Mouse (Mus musculus): ENCODE data around the gene Usp32.

Gene Usp32

GRCm38 (mm10) chr11:84960291-84960690 is 179.7 kb downstream of the Usp32 start:
- in situ Hi-C loops (cut with MboI; ENCODE audit: low pct_unique_long_range_greater_than_20kb in 1 of 2, low sequenced_read_pairs in 2 of 2, unreplicated experiment in 1 of 2), result no loop called here

DNA sequence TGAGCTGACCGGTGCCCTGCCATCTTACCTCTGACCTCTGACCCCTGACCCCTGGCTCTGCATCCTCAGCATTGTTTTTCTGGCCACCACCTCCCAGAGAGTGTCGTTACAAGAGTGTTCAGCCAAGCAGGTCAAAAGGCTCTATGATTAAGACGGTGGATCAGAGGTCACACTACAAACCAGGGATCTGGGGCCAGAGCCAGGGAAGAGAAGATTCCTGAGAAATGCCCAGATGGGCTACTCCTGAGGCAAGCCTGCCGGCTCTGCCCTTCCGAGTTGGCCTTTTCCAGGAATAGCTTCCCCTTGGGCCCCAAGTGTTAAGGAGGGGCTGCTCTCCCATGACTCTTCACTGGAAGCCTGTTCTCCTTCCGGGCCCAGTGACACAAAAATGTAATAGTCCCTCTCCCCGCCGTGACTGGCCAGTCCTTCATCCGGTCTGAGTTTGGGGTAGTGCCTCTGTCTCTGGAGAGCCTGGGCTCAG is 180.2 kb downstream of the Usp32 start:
- in situ Hi-C loops (cut with MboI; ENCODE audit: low pct_unique_long_range_greater_than_20kb in 1 of 2, low sequenced_read_pairs in 2 of 2, unreplicated experiment in 1 of 2), result no loop called here

DNA sequence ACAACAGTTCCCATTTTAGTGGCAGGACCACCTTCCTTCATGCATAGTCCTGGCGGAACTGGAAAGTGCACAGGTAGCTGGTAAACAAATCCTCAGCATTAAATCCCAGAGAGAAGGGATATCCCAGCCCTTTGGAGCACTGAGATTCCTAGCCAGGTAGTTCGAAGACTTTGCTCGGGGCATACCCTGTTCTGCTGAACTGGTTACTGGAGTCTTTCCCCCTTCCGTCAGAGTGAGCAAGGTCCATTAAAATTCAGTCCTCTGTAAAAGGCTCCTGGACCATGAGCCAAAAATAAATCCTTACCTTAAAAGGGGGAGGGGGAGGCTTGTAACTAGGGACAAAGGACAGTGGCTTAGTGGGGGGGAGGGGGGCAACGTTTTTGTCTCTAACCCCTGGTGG is 180.8 kb downstream of the Usp32 start:
- in situ Hi-C loops (cut with MboI; ENCODE audit: low pct_unique_long_range_greater_than_20kb in 1 of 2, low sequenced_read_pairs in 2 of 2, unreplicated experiment in 1 of 2), result no loop called here

DNA sequence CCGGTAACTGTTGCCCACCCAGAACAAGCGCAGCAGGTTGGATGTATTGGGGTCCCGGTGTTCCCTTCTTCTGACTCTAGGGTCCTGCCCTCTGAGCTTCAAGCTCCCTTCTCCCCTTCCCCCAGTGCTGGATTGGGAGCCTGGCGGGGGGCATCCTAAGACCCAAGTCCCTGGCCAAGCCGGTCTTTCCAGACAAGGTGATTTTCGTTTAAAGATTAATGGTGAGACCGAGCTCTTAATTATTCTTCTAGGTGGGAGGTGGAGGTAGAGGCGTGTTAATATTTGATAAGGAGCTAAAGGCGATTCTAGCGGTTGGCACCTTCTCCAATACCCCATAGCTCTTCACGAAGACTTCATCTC is 181.7 kb downstream of the Usp32 start:
- in situ Hi-C loops (cut with MboI; ENCODE audit: low pct_unique_long_range_greater_than_20kb in 1 of 2, low sequenced_read_pairs in 2 of 2, unreplicated experiment in 1 of 2), result no loop called here

GRCm38 (mm10) chr11:84957591-84958270 is 182.2 kb downstream of the Usp32 start, which contains the start of gene Car4:
TSS of gene Car4 (plus strand) at chr11:84957786.
- in situ Hi-C loops (cut with MboI; ENCODE audit: low pct_unique_long_range_greater_than_20kb in 1 of 2, low sequenced_read_pairs in 2 of 2, unreplicated experiment in 1 of 2), result no loop called here

DNA sequence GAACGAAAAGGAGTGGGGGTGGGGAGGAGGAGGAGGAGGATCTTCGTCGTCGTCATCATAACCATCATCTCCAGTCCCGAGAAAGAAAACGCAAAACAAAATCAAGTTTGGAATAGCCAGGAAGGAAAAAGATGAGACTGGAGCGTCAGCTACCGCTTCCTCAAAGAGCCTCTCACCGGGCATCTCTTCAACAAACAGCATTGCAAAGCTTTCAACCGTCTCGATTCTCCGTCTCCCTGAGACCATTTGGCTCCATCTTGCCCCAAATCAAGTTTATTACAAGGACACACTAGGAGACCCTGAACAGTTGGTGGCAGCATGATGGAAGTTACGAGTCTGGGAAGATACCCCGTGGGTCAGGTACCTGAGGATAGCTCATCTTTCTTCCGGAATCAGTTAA is 182.8 kb downstream of the Usp32 start:
- in situ Hi-C loops (cut with MboI; ENCODE audit: low pct_unique_long_range_greater_than_20kb in 1 of 2, low sequenced_read_pairs in 2 of 2, unreplicated experiment in 1 of 2), result no loop called here

DNA sequence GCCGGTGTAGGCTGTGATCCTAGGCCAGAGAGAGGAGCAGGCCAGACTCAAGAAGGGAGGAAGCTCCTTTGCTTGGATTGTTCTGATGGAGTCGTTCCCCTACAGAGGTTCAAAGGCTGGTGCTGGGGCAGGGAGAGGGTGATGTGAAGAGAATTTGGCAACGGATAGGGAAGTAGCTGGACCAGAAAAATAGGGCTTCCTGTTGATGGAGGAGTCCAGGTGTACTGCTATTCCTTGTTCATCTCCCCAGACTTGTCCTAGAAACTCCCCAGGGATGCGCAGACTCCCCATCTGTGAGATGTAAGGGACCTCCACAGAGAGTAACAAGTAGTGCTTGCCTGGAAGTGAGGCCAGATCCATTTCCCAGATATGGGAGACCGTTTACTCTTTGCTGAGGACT is 183.6 kb downstream of the Usp32 start:
- in situ Hi-C loops (cut with MboI; ENCODE audit: low pct_unique_long_range_greater_than_20kb in 1 of 2, low sequenced_read_pairs in 2 of 2, unreplicated experiment in 1 of 2), result no loop called here

DNA sequence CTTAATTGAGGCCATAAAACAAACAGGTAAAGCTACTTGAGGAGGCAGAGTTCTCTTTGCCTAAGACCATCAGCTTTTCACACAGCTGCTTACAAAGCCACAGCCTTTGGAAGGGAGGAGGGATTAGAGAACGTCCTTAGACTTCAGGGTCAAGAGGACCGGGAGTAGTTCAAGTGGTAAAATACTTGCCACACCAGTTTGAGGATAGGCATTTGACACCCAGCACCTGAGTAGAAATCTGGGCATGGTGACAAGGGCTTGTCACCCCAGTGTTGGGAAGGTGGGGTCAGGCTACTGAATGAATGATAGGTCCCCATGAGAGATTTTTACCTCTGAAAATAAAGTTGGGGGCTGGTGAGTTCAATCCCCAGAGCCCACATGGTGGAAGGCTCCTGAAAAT is 187.3 kb downstream of the Usp32 start:
- in situ Hi-C loops (cut with MboI; ENCODE audit: low pct_unique_long_range_greater_than_20kb in 1 of 2, low sequenced_read_pairs in 2 of 2, unreplicated experiment in 1 of 2), result no loop called here

DNA sequence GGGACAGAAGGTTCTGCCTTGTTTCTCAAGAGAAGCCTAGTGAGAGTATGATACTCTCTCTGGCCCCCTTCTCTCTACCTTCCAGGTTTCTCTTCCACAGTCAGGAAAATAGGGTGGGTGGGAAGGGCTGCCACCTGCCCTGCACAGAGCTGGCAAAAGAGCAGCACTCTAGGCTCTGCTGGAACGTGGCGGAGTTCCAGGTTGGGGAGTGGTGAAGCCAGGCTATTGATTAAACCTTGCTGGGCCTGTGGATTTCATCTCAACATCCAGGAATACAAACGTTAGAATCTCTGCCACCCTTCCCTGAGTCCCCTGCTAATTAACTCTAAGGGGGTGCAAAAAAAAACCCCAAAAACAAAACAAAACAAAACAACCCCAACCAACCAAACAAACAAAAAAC is 191.4 kb downstream of the Usp32 start:
- in situ Hi-C loops (cut with MboI; ENCODE audit: low pct_unique_long_range_greater_than_20kb in 1 of 2, low sequenced_read_pairs in 2 of 2, unreplicated experiment in 1 of 2), result no loop called here

GRCm38 (mm10) chr11:84948114-84948513 is 191.8 kb downstream of the Usp32 start:
- in situ Hi-C loops (cut with MboI; ENCODE audit: low pct_unique_long_range_greater_than_20kb in 1 of 2, low sequenced_read_pairs in 2 of 2, unreplicated experiment in 1 of 2), result no loop called here

- in situ Hi-C loops (cut with MboI; ENCODE audit: low pct_unique_long_range_greater_than_20kb in 1 of 2, low sequenced_read_pairs in 2 of 2, unreplicated experiment in 1 of 2), result no loop called here
These were observed 192.8 kb downstream of the Usp32 start for GRCm38 (mm10) chr11:84947206-84947605.

DNA sequence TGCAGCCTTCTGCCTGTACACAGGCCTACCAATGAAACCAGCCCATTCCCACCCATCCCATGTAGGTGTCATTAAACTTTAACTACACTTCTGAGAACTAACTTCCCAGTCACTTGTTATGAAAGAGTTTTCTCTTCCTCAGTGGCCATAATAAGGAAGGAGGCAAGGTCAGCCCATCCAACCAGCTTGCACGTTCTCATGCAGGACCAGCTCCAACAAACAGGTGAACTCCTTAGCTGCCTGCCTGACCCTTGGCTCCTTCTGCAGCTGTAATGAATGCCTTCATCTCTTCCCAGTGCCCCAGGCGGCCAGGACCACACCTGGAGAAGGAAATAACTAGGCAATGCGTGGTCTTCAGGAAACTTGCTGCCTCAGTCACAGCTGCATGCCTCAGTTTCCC is 194.1 kb downstream of the Usp32 start:
- in situ Hi-C loops (cut with MboI; ENCODE audit: low pct_unique_long_range_greater_than_20kb in 1 of 2, low sequenced_read_pairs in 2 of 2, unreplicated experiment in 1 of 2), result no loop called here

DNA sequence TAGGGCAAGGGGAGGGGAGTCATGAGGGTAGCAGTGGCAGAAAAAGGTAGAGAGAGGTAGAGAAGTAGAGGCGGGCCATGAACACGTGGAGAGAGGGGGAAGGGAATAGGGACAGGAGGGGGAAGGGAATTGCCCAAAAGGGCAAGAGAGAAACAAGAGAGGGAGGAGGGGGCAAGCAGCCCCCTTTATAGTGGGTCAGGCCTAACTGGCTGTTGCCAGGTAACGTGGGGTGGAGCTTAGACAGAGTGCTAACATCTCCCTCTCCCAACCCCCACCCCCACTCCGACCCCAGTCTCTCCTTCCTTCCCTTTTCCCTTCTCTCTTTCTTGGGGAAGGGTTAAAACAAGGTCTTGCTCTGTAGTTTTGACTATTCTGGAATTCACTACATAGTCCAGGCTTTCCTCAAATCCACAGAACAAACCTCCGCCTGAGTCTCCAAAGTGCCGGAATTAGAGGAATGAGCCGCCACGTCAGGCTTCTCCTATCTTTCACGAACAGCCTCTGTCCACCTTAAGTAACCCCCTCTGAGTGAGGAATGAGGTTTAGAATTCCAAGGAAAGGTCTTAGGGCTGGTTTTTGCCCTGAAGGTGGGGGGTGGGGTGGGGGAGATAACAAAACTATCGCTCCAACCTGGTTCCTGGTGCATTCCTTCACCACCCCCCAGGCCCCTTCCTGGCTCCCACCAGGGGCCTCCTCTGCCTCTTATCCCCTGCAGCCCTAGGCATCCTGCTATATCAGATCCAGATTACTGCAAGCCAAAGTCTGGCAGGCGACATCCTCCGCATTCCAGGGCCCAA is 195.1 kb downstream of the Usp32 start:
- in situ Hi-C loops (cut with MboI; ENCODE audit: low pct_unique_long_range_greater_than_20kb in 1 of 2, low sequenced_read_pairs in 2 of 2, unreplicated experiment in 1 of 2), result no loop called here

- in situ Hi-C loops (cut with MboI; ENCODE audit: low pct_unique_long_range_greater_than_20kb in 1 of 2, low sequenced_read_pairs in 2 of 2, unreplicated experiment in 1 of 2), result no loop called here
These were observed 196.0 kb downstream of the Usp32 start for GRCm38 (mm10) chr11:84943948-84944347.

DNA sequence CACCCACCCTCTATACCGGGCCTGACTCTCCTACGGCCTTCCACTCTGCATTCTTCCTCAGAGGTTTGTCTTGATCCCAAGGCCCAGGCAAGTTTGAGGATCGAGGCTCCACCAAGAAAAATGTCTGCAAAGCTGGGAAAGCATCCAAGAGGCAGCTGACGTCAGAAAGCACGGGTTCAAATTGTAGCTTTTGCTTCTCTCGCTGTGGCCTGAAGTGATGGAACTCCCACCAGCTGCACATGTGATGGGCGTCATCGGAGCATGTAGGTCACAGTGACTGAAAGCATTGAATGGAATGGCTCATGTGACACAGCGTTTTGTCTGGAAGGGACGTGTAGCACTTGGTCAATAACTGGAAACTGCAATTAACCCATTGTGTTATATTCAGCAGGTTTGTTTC is 199.8 kb downstream of the Usp32 start:
- in situ Hi-C loops (cut with MboI; ENCODE audit: low pct_unique_long_range_greater_than_20kb in 1 of 2, low sequenced_read_pairs in 2 of 2, unreplicated experiment in 1 of 2), result no loop called here

DNA sequence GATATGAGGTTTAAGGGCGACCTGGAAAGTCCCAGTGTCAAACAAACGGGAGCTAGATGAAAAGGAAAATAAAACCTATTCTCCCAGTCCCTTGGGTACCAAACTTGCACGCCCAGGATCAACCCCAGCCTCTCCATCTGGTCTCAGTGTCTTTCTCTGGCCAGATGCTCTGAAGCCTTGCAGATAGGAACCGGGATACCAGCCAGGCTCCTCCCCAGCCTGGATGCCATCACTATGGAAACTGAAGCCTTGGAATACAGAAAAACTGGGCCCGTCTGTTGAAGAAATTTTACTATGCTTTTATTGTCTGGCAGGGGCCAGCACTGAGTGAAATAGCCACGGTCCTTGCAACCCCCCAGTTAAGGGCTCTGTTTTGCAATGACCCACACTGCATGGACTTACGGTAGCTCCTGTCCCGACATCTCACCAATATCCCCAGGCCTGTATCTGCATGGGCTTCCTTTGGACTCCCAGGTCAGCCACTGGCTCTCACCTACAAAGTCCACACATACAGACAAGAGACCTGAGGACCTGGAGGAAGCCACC is 200.4 kb downstream of the Usp32 start:
- in situ Hi-C loops (cut with MboI; ENCODE audit: low pct_unique_long_range_greater_than_20kb in 1 of 2, low sequenced_read_pairs in 2 of 2, unreplicated experiment in 1 of 2), result no loop called here
